Mouse (Mus musculus) splenic B cell, adult 2 months (primary cell): Measurements from ENCODE around the gene Tcea3.
A peak's percentile ranks its signal among the peaks of the same experiment; 100 is the strongest.

Experiments
- DNase-seq: peaks from one replicate; pipeline ENCODE4 v3.0.0-alpha.2; 2011; ENCODE audit warnings: low read depth, low spot score
- H3K27me3 ChIP-seq: 2 replicates; pipeline ENCODE4 v1.6.1; 2012; ENCODE audit warnings: mild to moderate bottlenecking, low read length, moderate library complexity, mixed read lengths; ENCODE audit not compliant: control insufficient read depth, poor library complexity, insufficient read depth, severe bottlenecking
- H3K36me3 ChIP-seq: 2 replicates; pipeline ENCODE4 v1.6.1; 2012; ENCODE audit warnings: mild to moderate bottlenecking, low read length, moderate library complexity, mixed read lengths; ENCODE audit not compliant: control insufficient read depth, poor library complexity, insufficient read depth, severe bottlenecking

The Tcea3 gene

DNA sequence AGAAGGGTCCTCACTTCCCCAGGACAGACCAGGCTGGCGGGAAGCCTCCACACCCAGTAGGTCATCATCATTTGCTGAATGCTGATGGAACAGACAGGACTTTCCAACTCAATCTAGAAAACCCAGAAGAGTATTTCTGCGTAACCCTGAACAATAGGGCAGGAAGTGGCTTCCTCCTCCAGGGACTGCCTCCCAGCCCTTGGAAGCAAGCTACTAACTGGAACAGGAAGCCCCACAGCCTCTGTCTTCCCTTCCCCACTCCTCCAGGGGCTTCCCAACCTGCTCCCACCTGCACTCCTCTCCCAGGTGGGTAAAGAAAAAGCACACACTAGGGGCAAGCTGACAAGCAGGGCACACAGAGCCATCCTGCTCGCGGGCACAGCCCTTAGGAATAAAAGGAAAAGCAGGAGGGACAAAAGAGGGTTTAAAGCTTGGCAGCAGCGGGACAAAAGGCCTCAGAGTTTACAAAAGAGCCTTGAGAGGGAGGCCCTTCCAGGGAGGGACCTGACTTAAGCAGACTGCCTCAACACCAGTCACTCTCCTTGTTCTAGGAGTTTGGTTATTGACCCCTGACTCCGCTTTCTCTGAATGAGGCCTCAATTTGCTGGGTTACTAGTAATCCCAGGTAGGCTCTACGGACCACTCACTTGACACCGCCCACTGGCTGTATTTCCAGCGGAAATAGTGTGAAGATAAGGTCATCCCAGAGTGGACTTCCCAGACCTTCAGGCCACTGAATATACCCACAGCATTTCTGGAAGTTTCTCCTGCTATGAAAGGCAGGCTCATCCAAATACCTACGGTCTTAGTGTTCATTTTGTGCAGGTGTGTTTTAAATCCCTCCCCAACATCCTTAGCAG, 35.3 kb downstream of the Tcea3 start:
- DNase-seq: no peak
- H3K36me3 ChIP-seq: no peaks in the 10 kb centered on the region
- no peaks in the 10 kb centered on the region for H3K27me3 ChIP-seq

DNA sequence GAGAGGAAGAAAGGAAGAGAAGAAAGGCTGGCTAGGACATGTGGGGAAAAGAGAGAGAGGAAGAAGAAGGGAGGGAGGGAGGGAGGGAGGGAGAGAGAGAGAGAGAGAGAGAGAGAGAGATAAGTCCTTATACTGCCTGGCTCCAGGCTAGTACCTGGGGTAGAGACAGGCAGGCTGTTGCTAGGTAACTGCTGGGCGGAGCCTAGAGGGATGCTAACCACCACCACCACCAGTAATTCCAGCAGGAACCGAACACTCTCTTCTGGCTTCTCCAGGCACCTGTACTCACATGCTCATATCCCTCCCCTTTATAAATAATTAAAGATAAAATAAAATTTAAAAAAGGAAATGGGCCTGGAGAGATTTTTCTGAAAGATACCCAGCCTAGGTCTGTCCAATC, 36.3 kb downstream of the Tcea3 start:
- H3K36me3 ChIP-seq: no peaks in the 10 kb centered on the region
- DNase-seq: no peak
- H3K27me3 ChIP-seq: no peaks in the 10 kb centered on the region

DNA sequence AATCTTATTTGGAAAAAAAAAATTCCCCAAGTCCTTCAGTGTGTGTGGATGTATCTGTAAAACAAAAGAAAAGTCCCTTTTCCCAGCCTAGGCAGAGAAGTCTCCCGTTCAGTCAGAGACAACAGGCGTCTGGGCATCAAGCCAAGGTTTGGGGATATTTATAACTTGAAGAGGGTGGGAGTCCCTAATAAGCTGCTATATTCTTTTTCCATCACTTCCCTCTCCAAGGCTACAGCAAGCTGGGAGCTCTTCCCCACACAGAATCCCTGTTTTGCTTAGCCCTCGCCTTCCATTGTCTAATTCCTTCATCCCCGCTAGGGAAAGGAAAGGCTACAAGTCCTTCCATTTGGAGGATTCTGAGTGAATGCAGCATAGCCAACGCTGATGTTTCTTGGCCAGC, 36.9 kb downstream of the Tcea3 start, which contains the start of gene Zfp46:
Gene Zfp46 (plus strand): TSS at position 229 of the 400 bp plus-strand sequence.
- no peaks in the 10 kb centered on the region for H3K27me3 ChIP-seq
- no peaks in the 10 kb centered on the region for H3K36me3 ChIP-seq
- no peak for DNase-seq

DNA sequence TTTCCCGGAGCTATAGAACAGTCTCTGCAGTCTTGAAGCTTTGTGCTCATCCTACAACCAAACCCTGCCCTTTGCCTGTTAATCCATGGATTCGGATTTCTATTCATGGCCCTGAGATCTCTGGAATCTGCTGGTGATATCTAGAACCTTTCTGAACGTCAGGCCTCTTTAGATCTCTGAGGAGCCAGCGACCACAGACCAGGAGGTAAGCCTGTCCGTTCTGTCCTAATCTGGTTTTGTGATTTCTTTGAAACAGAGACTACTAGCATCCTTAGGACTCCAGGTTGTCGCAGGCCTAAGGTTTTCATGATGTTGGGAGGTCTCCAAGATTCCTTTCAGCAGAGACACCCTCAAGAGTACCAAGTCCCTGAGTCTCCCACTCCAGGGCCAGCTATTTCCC, 37.4 kb downstream of the Tcea3 start:
- H3K36me3 ChIP-seq: peaks cover 2% of the 10 kb centered on the region; the same call in 1 of the 2 replicates
- no peaks in the 10 kb centered on the region for H3K27me3 ChIP-seq
- no peak for DNase-seq

DNA sequence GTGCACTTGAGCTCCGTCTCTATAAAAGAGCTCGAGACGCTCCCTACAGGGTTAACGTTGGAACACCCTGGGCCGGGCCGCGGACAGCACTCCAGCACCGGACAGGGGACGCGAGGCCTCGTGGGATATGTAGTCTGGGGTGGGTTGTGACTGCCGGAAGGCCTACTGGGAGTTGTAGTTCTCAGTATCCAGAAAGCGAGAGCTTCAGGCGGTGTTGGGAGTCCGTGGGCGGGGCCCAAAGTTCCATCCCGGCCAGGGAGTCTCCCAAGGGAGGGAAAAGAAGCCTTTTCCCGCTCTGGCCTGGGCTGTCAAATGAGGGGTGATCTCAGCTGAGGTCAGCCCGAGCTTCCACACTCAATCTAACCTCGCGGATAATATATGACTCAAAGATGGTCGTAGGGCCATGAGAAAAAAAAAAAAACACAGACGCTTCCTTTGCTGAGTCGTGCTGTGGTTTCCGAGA, 37.9 kb downstream of the Tcea3 start:
- peak; percentile 89 for DNase-seq
- Histone ChIP-seq H3K36me3 (peaks cover 6% of the 10 kb centered on the region), H3K27me3 (no peaks in the 10 kb centered on the region)

DNA sequence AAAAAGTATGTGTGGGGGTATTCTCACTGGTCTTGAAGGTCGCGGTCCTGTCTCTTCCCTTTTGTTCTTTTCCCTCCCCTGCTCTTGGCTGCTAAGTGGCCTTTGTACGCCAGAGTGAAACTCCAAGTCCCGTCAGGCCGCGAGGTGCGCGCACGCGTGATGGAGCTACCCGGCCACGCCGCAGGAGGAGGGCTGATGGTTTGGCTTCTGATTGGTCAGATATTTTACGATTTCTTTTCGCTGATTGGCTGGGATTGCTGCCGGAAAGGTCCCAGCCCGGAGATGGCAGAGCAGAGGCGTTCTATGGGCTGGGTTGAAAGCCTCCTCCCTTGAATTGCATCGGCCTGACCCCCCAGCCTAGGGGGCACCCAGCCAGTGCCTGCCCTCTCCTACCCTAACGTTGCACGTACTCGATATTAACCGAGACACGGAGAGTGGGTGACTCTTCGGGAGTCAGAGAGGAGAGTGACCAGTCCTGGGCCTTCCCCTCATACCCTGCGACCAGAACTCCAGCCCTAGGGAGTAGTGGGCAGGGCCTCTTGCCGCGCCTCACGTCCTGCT, 38.4 kb downstream of the Tcea3 start:
- DNase-seq: peak; percentile 96
- Histone ChIP-seq H3K27me3 (no peaks in the 10 kb centered on the region), H3K36me3 (peaks cover 8% of the 10 kb centered on the region)

DNA sequence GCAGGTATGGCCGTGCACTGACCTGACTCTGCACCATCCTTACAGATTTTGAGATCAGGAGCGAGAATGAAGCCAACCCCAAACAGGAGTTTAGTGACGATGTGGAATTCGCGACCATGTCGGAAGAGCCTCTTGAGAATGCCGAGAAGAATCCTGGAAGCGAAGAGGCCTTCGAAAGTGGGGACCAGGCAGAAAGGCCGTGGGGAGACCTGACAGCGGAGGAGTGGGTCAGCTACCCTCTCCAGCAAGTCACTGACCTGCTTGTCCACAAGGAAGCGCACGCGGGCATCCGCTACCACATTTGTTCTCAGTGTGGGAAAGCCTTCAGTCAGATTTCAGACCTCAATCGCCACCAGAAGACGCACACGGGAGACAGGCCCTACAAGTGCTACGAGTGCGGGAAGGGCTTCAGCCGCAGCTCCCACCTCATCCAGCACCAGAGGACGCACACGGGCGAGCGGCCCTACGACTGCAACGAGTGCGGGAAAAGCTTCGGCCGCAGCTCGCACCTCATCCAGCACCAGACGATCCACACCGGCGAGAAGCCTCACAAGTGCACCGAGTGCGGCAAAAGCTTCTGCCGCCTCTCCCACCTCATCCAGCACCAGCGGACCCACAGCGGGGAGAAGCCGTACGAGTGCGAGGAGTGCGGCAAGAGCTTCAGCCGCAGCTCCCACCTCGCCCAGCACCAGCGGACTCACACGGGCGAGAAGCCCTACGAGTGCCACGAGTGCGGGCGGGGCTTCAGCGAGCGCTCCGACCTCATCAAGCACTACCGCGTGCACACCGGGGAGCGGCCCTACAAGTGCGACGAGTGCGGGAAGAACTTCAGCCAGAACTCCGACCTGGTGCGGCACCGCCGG, 42.6 kb downstream of the Tcea3 start:
- no peaks in the 10 kb centered on the region for H3K27me3 ChIP-seq

DNA sequence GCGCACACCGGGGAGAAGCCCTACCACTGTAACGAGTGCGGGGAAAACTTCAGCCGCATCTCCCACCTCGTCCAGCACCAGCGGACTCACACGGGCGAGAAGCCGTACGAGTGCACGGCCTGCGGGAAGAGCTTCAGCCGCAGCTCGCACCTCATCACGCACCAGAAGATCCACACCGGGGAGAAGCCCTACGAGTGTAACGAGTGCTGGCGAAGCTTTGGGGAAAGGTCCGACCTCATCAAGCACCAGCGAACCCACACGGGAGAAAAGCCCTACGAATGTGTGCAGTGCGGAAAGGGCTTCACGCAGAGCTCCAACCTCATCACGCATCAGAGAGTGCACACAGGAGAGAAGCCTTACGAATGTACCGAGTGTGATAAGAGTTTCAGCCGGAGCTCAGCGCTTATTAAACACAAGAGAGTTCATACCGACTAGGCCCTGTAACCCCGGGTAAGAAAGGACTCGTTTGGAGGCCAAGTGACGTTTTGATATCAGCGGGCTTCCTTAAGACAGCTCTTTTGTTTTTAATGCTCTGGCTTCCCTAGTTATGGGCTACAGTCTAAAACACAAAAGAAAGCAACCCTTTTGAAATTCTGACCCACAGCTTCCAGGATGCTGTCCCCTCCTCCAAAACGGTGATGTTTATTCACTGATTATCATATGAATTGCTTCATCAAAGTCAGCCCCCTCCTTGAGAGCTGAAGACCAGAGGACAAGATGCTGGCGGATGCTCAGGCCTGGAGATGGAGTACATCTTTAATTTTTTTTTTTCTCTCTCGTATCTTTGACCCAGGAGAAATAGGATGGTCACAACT, 43.5 kb downstream of the Tcea3 start:
- peaks cover 10% of the 10 kb centered on the region for H3K36me3 ChIP-seq
- H3K27me3 ChIP-seq: no peaks in the 10 kb centered on the region
- no peak for DNase-seq

More for the DNA sequence above, 42.6 kb downstream of the Tcea3 start:
- H3K36me3 ChIP-seq: peaks cover 10% of the 10 kb centered on the region
- DNase-seq: no peak

DNA sequence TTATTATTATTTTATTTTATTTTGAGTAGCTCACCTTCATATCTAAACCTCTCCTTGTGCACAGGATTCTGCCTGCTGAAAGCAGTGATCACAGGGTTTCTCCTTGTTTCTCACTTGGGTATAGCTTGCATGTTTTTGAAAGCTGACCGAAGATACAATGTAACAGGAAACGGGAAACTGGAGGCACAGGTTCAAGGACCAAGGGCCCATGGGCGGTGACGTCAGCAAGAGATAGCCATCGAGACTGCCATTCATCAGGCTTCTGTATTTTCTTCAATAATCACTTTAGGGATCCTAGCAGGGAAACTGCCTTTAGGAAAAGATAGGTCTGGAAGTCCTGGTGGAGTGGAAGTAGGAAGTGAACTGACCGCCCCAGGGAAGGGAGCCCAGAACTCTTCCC, 44.2 kb downstream of the Tcea3 start:
- H3K27me3 ChIP-seq: no peaks in the 10 kb centered on the region
- DNase-seq: no peak

DNA sequence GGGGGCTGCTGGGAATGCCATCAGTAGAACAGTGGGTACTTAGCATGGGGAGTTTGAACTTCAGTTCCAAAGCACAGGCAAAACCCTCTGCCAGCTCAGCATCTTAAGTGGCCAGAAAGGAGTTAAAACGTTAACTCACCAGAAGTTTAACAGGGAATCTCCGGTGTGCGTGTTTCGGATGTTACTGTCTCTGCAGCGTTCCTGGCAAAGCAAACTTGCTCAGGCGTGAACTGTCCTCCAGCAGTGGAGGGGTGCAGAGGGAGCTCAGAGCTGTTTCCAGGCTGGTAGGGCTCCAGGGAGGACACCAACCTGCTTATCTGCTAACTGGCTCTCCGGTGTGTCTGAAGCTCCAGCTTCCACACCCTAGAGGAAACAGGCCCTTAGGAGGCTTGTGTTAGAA, 48.4 kb downstream of the Tcea3 start:
- Histone ChIP-seq H3K27me3 (no peaks in the 10 kb centered on the region), H3K36me3 (peaks cover 2% of the 10 kb centered on the region)
- no peak for DNase-seq

More for the DNA sequence above, 44.2 kb downstream of the Tcea3 start:
- peaks cover 10% of the 10 kb centered on the region for H3K36me3 ChIP-seq

DNA sequence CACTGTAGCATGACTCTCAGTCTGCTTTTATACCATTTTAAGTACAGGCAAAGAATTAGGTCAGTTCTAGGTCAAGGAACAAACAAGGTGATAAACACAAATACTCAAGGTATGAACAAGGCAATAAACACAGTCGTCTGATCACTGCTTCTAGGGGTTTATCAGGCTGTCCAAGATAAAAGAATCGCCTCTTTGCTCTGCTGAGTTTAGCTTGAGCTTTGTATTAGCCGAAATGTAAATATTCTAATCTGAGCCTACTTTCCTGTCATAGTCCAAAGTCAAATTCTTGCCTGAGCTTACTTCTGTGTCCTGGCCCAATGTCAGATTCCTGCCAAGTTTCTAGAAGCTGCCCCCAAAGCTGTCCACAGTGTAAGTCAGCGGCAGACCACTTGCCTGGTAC, 54.9 kb downstream of the Tcea3 start:
- Histone ChIP-seq H3K27me3 (no peaks in the 10 kb centered on the region), H3K36me3 (no peaks in the 10 kb centered on the region)
- DNase-seq: no peak

DNA sequence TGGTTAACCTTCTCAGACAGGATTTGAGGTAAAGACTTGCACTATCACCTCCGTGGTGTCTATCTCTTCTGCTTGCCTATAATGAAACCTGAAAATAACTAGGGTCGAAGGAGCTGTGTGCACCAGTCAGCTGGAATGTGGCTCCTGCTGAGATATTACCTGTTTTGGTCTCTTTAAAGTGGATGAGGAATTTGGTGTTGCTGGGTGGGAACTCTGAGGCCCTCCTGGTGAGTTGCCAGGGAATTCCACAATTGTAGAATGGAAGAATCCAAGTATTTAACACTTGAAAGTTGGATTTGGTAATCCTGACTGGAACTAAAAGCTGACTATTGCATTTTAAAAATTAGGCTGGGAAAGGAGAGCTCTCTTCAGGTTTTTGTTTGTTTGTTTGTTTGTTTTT, 56.7 kb downstream of the Tcea3 start:
- DNase-seq: no peak
- no peaks in the 10 kb centered on the region for H3K27me3 ChIP-seq
- no peaks in the 10 kb centered on the region for H3K36me3 ChIP-seq

DNA sequence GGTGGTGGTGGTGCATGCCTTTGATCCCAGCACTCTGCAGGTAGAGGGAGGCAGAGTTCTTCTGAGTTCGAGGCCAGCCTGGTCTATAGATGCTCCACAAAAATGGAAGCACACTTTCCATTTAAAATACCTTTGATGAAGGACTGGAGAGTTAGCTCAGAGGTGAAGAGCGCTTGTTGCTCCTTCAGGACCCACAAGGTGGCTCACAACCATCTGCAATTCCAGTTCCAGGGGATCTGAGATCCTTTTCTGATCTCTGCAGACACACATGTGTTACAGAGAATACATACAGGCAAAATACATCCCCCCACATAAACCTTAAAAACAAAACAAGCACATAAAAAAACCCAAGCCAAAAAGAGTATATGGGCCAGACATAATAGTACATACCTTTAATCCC, 60.8 kb downstream of the Tcea3 start:
- Histone ChIP-seq H3K36me3 (no peaks in the 10 kb centered on the region), H3K27me3 (no peaks in the 10 kb centered on the region)
- no peak for DNase-seq

DNA sequence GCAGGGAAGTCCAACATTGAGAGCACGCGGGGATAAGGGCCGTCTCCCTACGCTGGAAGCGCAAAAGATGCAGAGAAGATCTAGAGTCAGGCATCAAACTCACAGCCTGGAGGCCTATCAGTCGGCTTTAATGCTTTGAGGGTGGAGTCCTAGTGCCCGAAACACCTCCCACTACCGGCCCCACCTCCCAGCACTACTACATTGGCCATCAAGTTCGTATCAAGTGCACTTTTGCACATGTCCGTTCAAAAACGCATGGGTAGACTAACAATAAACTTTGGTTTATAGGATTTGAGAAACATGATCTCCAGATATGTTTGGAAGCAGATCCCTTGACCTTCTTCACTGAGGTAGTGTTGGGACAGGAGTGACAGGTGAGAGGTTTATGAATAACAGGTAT, 62.3 kb downstream of the Tcea3 start:
- H3K27me3 ChIP-seq: no peaks in the 10 kb centered on the region
- no peaks in the 10 kb centered on the region for H3K36me3 ChIP-seq
- DNase-seq: peak; percentile 81
